Mouse (Mus musculus): Measurements from ENCODE around the gene Dock6. TPM values are rescaled to one million over a fixed set of nuclear protein-coding genes. Genes with fewer than 3 reads are reported as not detected.
"Not testable (repeated sequence)": the region's sequence is repeated elsewhere in the genome, so short reads cannot be mapped to it uniquely, and the experiment has no call there.

The Dock6 gene
- total and polyA plus RNA-seq, 3 experiments, result 5.0 to 21.3 TPM; not detected in 1

GRCm38 (mm10) chr9:21794344-21794834 lies 58.0 kb downstream of the Dock6 start (continued):
- no peak for TF ChIP-seq TBP (IDR thresholded peaks at IDR 0.05; ENCODE audit: low read depth, low read length)

- H3K27ac ChIP-seq (ENCODE audit: control insufficient read depth, low read depth, low read length); H3K79me2 ChIP-seq (ENCODE audit: control insufficient read depth, insufficient read depth, low read length, poor library complexity); H3K9ac ChIP-seq (ENCODE audit: control insufficient read depth, low read depth, low read length, poor library complexity, severe bottlenecking); H3K27me3 ChIP-seq (ENCODE audit: control insufficient read depth in 1 of 2, insufficient read depth in 2 of 2, low read length in 2 of 2); DNase-seq (ENCODE audit: low read depth, low spot score); H3K36me3 ChIP-seq (ENCODE audit: control insufficient read depth in 1 of 2, insufficient read depth in 2 of 2, low read length in 2 of 2); H3K4me3 ChIP-seq (ENCODE audit: control insufficient read depth in 1 of 2, insufficient read depth in 1 of 2, low read depth in 2 of 2, low read length in 2 of 2); H3K4me1 ChIP-seq (ENCODE audit: control insufficient read depth in 1 of 2, insufficient read depth in 2 of 2, low read length in 2 of 2); H3K9me3 ChIP-seq (replicated peaks; ENCODE audit: insufficient read depth, low read length): not testable (repeated sequence)
- peak; percentile 95; the same call in 1 of the 2 replicates for TF ChIP-seq POLR2AphosphoS5 (IDR thresholded peaks at IDR 0.05; ENCODE audit: borderline replicate concordance, low read depth, low read length)
Measured at GRCm38 (mm10) chr9:21793507-21793906, 58.9 kb downstream of the Dock6 start.

GRCm38 (mm10) chr9:21792644-21793043 lies 59.8 kb downstream of the Dock6 start:
- H3K27me3 ChIP-seq (ENCODE audit: control insufficient read depth in 1 of 2, insufficient read depth in 2 of 2, low read length in 2 of 2), result no peaks in the 10 kb centered on the region
- H3K79me2 ChIP-seq (ENCODE audit: control insufficient read depth, insufficient read depth, low read length, poor library complexity), result no peaks in the 10 kb centered on the region
- no peak overlapping the region for H3K9ac ChIP-seq (ENCODE audit: control insufficient read depth, low read depth, low read length, poor library complexity, severe bottlenecking)
- H3K27ac ChIP-seq (ENCODE audit: control insufficient read depth, low read depth, low read length), result no peak overlapping the region
- no peak for TF ChIP-seq RAD21 (IDR thresholded peaks at IDR 0.05; ENCODE audit: low read depth, low read length)
- TF ChIP-seq ETS1 (IDR thresholded peaks at IDR 0.05; ENCODE audit: low read depth, low read length), result peak; percentile 77
- no peak for TF ChIP-seq MYB (IDR thresholded peaks at IDR 0.05; ENCODE audit: low read depth, low read length)
- TF ChIP-seq ZKSCAN1 (IDR thresholded peaks at IDR 0.05; ENCODE audit: low read depth, low read length), result no peak
- no peak for TF ChIP-seq CHD2 (IDR thresholded peaks at IDR 0.05; ENCODE audit: low read length)
- 0 out of 2 replicates have a peak, but pooled peaks have one; percentile 14 for TF ChIP-seq MXI1 (IDR thresholded peaks at IDR 0.05; ENCODE audit: low read depth, low read length)
- no peak for TF ChIP-seq RCOR1 (IDR thresholded peaks at IDR 0.05; ENCODE audit: low read depth, low read length)
- TF ChIP-seq POLR2AphosphoS2 (IDR thresholded peaks at IDR 0.05; ENCODE audit: low read length), result no peak
- no peaks in the 10 kb centered on the region for H3K9me3 ChIP-seq (replicated peaks; ENCODE audit: insufficient read depth, low read length)
- H3K4me1 ChIP-seq (ENCODE audit: control insufficient read depth in 1 of 2, insufficient read depth in 2 of 2, low read length in 2 of 2), result peaks cover 0 to 5% of the 10 kb centered on the region in 2 experiments; a peak in 2 of 4 replicates
- DNase-seq (ENCODE audit: low read depth, low spot score), result no peak
- H3K36me3 ChIP-seq (ENCODE audit: control insufficient read depth in 1 of 2, insufficient read depth in 2 of 2, low read length in 2 of 2), result no peaks in the 10 kb centered on the region
- no peak overlapping the region for H3K4me3 ChIP-seq (ENCODE audit: control insufficient read depth in 1 of 2, insufficient read depth in 1 of 2, low read depth in 2 of 2, low read length in 2 of 2)

DNA sequence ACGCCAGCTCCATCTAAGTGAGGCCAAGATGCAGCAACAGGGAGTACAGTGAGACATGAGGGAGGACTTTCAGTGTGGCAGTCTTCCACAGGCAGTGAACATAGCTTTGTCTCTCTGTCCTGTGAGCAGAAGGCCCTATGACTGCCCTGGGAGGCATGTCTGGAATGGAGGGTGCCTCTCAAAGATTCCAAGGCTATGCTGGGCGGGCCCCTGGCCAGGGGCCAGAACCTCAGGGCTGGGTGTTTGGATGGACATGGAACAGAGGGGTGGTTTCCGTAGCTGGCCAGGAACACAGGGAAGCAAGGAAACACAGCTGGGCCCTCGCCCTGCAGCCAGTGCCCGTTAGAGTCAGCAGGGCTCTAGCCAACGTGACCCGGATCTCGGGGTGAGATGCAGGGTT lies 60.6 kb downstream of the Dock6 start:
- TF ChIP-seq MEF2A (IDR thresholded peaks at IDR 0.05; ENCODE audit: extremely low read depth, insufficient replicate concordance, low read depth, low read length, poor library complexity, severe bottlenecking) (no peak), SMC3 (IDR thresholded peaks at IDR 0.05; ENCODE audit: low read depth, low read length) (no peak), MAFK (IDR thresholded peaks at IDR 0.05; ENCODE audit: borderline replicate concordance, low read depth, low read length) (no peak), NELFE (IDR thresholded peaks at IDR 0.05; ENCODE audit: low read depth, low read length) (no peak), GABPA (IDR thresholded peaks at IDR 0.05; ENCODE audit: low read depth, low read length) (no peak), ELF1 (IDR thresholded peaks at IDR 0.05; ENCODE audit: low read depth, low read length) (no peak)
- H3K4me3 ChIP-seq (ENCODE audit: control insufficient read depth in 1 of 2, insufficient read depth in 1 of 2, low read depth in 2 of 2, low read length in 2 of 2), result no peak overlapping the region
- no peaks in the 10 kb centered on the region for H3K27me3 ChIP-seq (ENCODE audit: control insufficient read depth in 1 of 2, insufficient read depth in 2 of 2, low read length in 2 of 2)
- no peak overlapping the region for H3K9ac ChIP-seq (ENCODE audit: control insufficient read depth, low read depth, low read length, poor library complexity, severe bottlenecking)
- H3K27ac ChIP-seq (ENCODE audit: control insufficient read depth, low read depth, low read length), result no peak overlapping the region
- H3K9me3 ChIP-seq (replicated peaks; ENCODE audit: insufficient read depth, low read length), result no peaks in the 10 kb centered on the region
- no peaks in the 10 kb centered on the region for H3K36me3 ChIP-seq (ENCODE audit: control insufficient read depth in 1 of 2, insufficient read depth in 2 of 2, low read length in 2 of 2)
- no peaks in the 10 kb centered on the region; a peak in 1 of 4 replicates for H3K4me1 ChIP-seq (ENCODE audit: control insufficient read depth in 1 of 2, insufficient read depth in 2 of 2, low read length in 2 of 2)
- DNase-seq (ENCODE audit: low read depth, low spot score), result no peak
- no peaks in the 10 kb centered on the region for H3K79me2 ChIP-seq (ENCODE audit: control insufficient read depth, insufficient read depth, low read length, poor library complexity)
